Mouse (Mus musculus) forebrain, postnatal 0 days (tissue): ENCODE data around the gene Dnph1. TPM values are rescaled to one million over a fixed set of nuclear protein-coding genes. Genes with fewer than 3 reads are reported as not detected.

Source experiments
- ATAC-seq: fragments of 200-750 bp; cut with Nextera tagmentation; 2 replicates; pipeline ENCODE4 v1.8.0; 2017; ENCODE audit warnings: mild to moderate bottlenecking, moderate library complexity
- DNase-seq: peaks from one replicate; pipeline ENCODE4 v3.0.0-alpha.2; 2015
- H3K27ac ChIP-seq: fragments of 300-500 bp; sonication (generic); 2 replicates; pipeline ENCODE4 v1.5.1; 2014; ENCODE audit warnings: low read depth, mild to moderate bottlenecking, antibody characterized with exemption, low read length, moderate library complexity, mixed read lengths
- H3K27me3 ChIP-seq: fragments of 300-500 bp; sonication (generic); 2 replicates; pipeline ENCODE4 v1.6.1; 2014; ENCODE audit warnings: mild to moderate bottlenecking, low read length, mixed read lengths; ENCODE audit not compliant: insufficient read depth
- H3K36me3 ChIP-seq: fragments of 300-500 bp; sonication (generic); 2 replicates; pipeline ENCODE4 v1.6.1; 2014; ENCODE audit warnings: mild to moderate bottlenecking, moderate library complexity; ENCODE audit not compliant: insufficient read depth
- H3K4me1 ChIP-seq: fragments of 300-500 bp; sonication (generic); 2 replicates; pipeline ENCODE4 v1.6.1; 2014; ENCODE audit warnings: antibody characterized with exemption; ENCODE audit not compliant: insufficient read depth
- H3K4me2 ChIP-seq: fragments of 300-500 bp; sonication (generic); 2 replicates; pipeline ENCODE4 v1.6.1; 2014; ENCODE audit warnings: low read depth, mild to moderate bottlenecking, moderate library complexity
- H3K4me3 ChIP-seq: fragments of 300-500 bp; sonication (generic); 2 replicates; pipeline ENCODE4 v1.5.1; 2014; ENCODE audit warnings: low read depth, low read length, mixed read lengths
- H3K9ac ChIP-seq: fragments of 300-500 bp; sonication (generic); 2 replicates; pipeline ENCODE4 v1.6.1; 2014; ENCODE audit warnings: mild to moderate bottlenecking
- H3K9me3 ChIP-seq: fragments of 300-500 bp; sonication (generic); 2 replicates; pipeline ENCODE4 v1.6.1; 2016; ENCODE audit warnings: low read length
- CTCF ChIP-seq: sonication (generic); IDR thresholded peaks from 2 replicates; pipeline ENCODE4 v1.5.1; 2016; ENCODE audit warnings: antibody characterized with exemption, control low read depth, low read depth
- WGBS: fragments of 180-500 bp; shearing (Covaris S2); extraction: QIAGEN DNeasy Blood & Tissue Kit; methylation state at CpG from one replicate; pipeline ENCODE4 v1.1.7; 2014; 5-methylcytosine and 5-hydroxymethylcytosine counted together
- polyA plus RNA-seq: library from polyadenylated mRNA; unstranded; fragments of >200 nt; fragmentation: Nextera tagmentation; extraction: Ambion mirVana; gene quantifications from 2 replicates; pipeline ENCODE4 v1.2.1, GENCODE M21; 2015
- total RNA-seq: library from RNA; depleted of rRNA; stranded (reverse); fragments of >200 nt; gene quantifications from 2 replicates; pipeline ENCODE4 v1.2.3, GENCODE M21; 2014

The Dnph1 gene
- total and polyA plus RNA-seq, 2 experiments from 2014 or later: 5.9 to 16.1 TPM

DNA sequence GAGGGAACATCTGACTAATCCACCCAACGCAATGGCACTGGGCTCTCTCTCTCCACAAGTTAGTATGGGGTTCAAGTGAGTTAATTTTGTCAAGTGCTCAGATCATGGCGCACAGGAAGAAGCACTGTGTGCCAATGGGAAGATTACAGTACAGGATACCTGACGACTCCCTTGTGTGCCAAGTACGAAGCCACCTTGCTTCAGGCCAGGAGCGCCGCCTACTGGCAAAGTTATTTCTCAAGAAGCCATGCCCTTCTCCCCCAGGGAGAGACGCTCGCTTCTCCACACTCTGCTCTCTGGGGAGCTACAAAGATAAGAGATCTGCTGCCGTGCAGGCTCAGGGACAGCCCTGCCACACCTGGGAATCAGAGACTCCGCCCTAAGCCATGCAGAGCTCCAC lies 38.7 kb upstream of the Dnph1 start:
- no peak for ATAC-seq
- peaks cover 5% of the 10 kb centered on the region; the same call in 1 of the 2 replicates for H3K4me1 ChIP-seq
- no peaks in the 10 kb centered on the region for H3K9me3 ChIP-seq
- H3K27ac ChIP-seq: no peak overlapping the region
- no peaks in the 10 kb centered on the region for H3K27me3 ChIP-seq
- no peak overlapping the region for H3K4me3 ChIP-seq
- H3K4me2 ChIP-seq: no peak overlapping the region
- no peak overlapping the region for H3K9ac ChIP-seq
- peak; percentile 50 for TF ChIP-seq CTCF
- WGBS: 20% methylated on average over 10 of the region's 10 CpGs
- H3K36me3 ChIP-seq: peaks cover 31% of the 10 kb centered on the region
- peak; percentile 27 for DNase-seq

DNA sequence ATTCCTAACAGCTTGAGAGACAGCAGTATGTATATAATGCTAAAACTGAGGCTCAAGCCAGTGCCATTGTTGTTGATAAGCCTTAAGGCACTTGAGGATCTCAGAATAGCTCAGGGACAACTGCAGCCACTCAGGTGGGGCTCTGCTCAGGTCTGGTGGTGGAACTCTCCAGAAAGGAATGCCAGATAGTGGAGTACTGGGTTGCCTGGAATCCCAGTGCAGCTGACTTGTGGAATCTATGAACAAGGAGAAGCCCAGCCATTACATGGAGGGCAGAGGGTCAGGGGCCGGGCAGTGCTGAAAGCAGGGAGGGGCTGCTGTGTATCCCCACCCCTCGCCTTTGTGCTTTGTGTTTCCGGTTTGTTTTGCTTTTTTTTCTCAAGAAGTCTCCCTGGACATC lies 38.1 kb upstream of the Dnph1 start:
- Histone ChIP-seq H3K27ac (no peak overlapping the region), H3K4me3 (no peak overlapping the region), H3K4me2 (no peak overlapping the region), H3K36me3 (peaks cover 32% of the 10 kb centered on the region), H3K4me1 (peaks cover 5% of the 10 kb centered on the region; the same call in 1 of the 2 replicates), H3K9ac (no peak overlapping the region), H3K27me3 (no peaks in the 10 kb centered on the region), H3K9me3 (no peaks in the 10 kb centered on the region)
- DNase-seq (no peak), ATAC-seq (no peak)
- TF ChIP-seq CTCF: no peak
- WGBS: 59% methylated on average over 3 of the region's 3 CpGs

DNA sequence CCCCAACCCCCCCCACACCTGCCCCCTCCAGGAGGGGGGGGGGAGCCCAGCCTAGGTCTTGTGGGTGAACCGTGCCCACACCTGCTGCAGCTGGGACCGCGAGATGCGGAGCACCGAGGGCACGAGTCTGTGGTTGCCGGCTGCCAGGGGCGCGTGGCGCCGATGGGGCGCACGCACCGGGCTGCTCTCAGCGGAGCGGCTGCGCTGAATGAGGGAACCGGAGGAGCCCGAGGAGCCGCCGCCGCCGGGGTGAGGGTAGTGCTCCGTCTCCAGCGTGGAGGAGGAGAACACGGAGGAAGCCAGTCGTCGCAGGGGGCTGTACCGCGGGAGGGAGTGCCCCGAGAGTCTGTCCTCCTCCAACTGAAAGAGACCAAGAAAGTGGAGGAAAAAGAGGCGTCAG lies 35.8 kb upstream of the Dnph1 start:
- 13% methylated on average over 32 of the region's 32 CpGs for WGBS
- peaks cover 47% of the 10 kb centered on the region for H3K36me3 ChIP-seq
- H3K27ac ChIP-seq: no peak overlapping the region
- no peak overlapping the region for H3K9ac ChIP-seq
- no peak overlapping the region for H3K4me2 ChIP-seq
- H3K27me3 ChIP-seq: no peaks in the 10 kb centered on the region
- no peak overlapping the region for H3K4me3 ChIP-seq
- DNase-seq (no peak), ATAC-seq (no peak)
- no peaks in the 10 kb centered on the region for H3K4me1 ChIP-seq
- H3K9me3 ChIP-seq: no peaks in the 10 kb centered on the region
- no peak for TF ChIP-seq CTCF

DNA sequence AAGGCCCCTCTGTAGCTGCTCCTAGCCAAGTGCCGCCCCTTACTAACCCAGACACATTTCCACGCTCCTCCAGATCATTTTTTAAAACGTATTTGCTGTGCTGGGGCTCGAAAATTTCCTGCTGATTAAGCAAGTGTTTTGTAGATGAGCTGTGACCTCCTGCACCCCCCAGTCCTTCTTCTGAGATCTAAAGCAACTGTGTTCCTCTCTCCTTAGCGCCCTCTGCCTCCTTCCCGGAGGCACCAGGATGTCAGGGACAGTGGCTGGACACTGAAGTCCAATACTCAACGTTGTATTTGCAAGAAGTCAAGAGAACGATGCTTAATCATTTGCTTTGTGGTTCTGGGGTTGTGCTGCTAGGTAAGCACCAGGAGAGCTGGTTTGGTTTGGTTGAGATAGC lies 35.2 kb upstream of the Dnph1 start:
- Histone ChIP-seq H3K4me3 (no peak overlapping the region), H3K27ac (no peak overlapping the region), H3K4me2 (no peak overlapping the region), H3K27me3 (no peaks in the 10 kb centered on the region), H3K4me1 (no peaks in the 10 kb centered on the region), H3K36me3 (peaks cover 52% of the 10 kb centered on the region), H3K9me3 (no peaks in the 10 kb centered on the region), H3K9ac (no peak overlapping the region)
- no peak for DNase-seq
- WGBS: 31% methylated on average over 8 of the region's 8 CpGs
- no peak for ATAC-seq
- TF ChIP-seq CTCF: no peak

DNA sequence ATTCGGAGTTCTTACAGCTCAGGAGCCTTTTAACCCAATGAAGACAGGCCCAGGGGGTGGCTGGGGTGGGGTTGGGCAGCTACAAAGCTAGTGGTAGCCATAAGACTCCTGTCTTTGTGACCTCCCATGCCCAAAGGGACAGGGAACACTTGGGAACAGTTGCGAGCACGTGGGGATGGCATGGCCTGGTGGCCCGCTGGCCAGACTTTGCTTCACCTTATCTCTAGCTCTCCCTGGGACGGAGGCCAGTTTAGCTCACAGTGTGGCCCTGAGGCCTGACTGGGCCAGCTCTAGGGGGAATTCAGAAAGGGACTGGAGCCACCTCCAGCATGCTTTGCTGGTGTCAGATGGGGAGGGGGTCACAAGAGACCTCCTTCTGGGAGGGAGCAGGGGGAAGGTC lies 34.3 kb upstream of the Dnph1 start:
- H3K4me1 ChIP-seq: no peaks in the 10 kb centered on the region
- H3K9ac ChIP-seq: no peak overlapping the region
- H3K9me3 ChIP-seq: no peaks in the 10 kb centered on the region
- no peaks in the 10 kb centered on the region for H3K27me3 ChIP-seq
- H3K4me2 ChIP-seq: no peak overlapping the region
- ATAC-seq: no peak
- no peak overlapping the region for H3K27ac ChIP-seq
- H3K4me3 ChIP-seq: no peak overlapping the region
- H3K36me3 ChIP-seq: peaks cover 61% of the 10 kb centered on the region
- no peak for TF ChIP-seq CTCF
- WGBS: 87% methylated on average over 5 of the region's 5 CpGs
- DNase-seq: no peak

DNA sequence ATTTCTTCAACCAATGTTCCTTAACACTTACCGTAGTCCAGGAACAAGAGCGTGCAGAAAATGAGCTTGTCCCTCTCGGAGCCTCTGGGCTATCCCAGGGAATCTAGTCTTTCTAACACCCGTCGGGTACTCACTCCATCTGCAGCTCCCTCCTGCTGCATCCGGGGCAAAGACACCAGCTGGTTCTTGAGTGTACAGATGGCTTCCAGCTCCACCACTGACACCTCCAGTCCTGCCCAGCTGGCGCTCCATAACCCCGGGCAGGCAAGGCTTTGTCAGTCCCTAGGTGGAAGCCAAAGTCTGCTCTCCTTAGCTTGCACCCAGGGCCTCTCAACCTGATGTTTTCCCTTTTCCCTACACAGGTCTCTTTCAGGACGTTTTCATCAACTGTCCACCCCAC lies 28.7 kb upstream of the Dnph1 start:
- DNase-seq (no peak), ATAC-seq (peak; percentile 32; the same call in 1 of the 2 replicates)
- 62% methylated on average over 9 of the region's 9 CpGs for WGBS
- H3K4me1 ChIP-seq: no peaks in the 10 kb centered on the region
- H3K4me2 ChIP-seq: no peak overlapping the region
- no peaks in the 10 kb centered on the region for H3K27me3 ChIP-seq
- no peaks in the 10 kb centered on the region for H3K9me3 ChIP-seq
- peaks cover 80% of the 10 kb centered on the region for H3K36me3 ChIP-seq
- H3K4me3 ChIP-seq: no peak overlapping the region
- H3K27ac ChIP-seq: no peak overlapping the region
- no peak for TF ChIP-seq CTCF
- H3K9ac ChIP-seq: no peak overlapping the region

DNA sequence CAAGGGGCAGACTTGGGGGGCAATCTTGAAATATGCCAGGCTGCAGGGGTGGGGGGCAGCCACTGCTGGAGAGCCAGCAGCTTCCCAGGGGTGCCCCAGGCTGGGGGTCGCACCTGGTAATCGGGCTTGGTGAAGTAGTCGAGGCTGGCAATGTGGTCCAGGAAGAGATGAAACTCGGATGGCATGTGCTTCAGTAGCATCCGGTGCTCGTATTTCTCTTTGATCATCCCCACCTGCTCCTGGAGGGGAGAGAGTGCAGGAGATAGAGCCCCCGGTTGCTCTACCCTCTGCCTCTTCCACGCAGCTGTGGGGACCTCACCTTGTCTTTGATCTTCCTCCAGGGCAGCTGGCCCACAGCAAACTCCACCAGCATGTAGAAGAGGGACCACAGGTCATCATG lies 19.9 kb upstream of the Dnph1 start:
- Histone ChIP-seq H3K36me3 (peaks cover 85% of the 10 kb centered on the region), H3K4me3 (no peak overlapping the region), H3K4me1 (no peaks in the 10 kb centered on the region), H3K27ac (no peak overlapping the region), H3K9ac (no peak overlapping the region), H3K27me3 (no peaks in the 10 kb centered on the region), H3K4me2 (no peak overlapping the region), H3K9me3 (no peaks in the 10 kb centered on the region)
- ATAC-seq (no peak), DNase-seq (no peak)
- WGBS: 88% methylated on average over 8 of the region's 8 CpGs
- no peak for TF ChIP-seq CTCF

DNA sequence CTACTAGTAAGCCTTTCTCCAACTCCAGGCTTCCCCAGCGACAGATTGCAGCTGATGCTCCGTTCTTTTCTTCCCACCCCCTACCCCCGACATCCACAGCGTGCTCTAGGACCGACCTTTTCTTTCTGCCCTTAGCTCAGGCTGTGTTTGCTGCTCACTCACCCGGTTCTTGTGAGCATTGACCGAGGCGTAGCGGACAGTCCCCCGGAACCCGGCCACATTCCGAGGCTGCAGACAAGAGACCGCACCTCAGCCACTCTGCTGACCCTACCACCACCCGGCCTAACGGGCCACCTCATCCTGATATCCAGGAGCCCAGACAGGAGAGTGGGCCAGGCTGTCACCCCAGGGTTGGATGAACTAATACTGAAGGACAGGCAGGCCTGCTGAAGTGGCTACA lies 19.2 kb upstream of the Dnph1 start:
- no peak overlapping the region for H3K4me2 ChIP-seq
- no peaks in the 10 kb centered on the region for H3K27me3 ChIP-seq
- DNase-seq (no peak), ATAC-seq (no peak)
- H3K9ac ChIP-seq: no peak overlapping the region
- TF ChIP-seq CTCF: no peak
- H3K4me1 ChIP-seq: no peaks in the 10 kb centered on the region
- H3K27ac ChIP-seq: no peak overlapping the region
- H3K4me3 ChIP-seq: no peak overlapping the region
- H3K9me3 ChIP-seq: no peaks in the 10 kb centered on the region
- H3K36me3 ChIP-seq: peaks cover 79% of the 10 kb centered on the region
- 91% methylated on average over 15 of the region's 15 CpGs for WGBS
